Mouse (Mus musculus): ENCODE results near the gene Gp6.
"Not testable (repeated sequence)": the region's sequence is repeated elsewhere in the genome, so short reads cannot be mapped to it uniquely, and the experiment has no call there.

Gene Gp6

DNA sequence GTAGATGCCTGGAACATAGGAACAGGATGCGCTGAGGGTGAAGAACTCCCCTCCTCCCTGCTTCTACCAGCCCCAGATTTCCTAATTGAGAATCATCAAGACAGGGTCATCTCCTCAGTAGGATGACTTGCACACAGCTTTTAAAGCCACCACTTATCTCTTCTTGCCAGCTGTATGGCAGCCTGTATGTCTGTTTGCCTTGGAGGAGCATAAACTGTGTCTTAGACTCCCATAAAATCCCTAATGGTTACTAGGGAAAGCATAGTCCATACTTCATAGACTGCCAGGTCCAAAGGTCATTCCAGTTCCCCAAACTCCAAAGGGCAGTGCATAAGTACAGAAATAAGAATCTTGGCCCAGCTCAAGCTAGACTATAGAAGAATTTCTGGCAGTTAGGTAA is at the start of gene Gp6:
TSS of gene Gp6 (minus strand) at position 15 of the 400 bp plus-strand sequence.
- no peak for DNase-seq

DNA sequence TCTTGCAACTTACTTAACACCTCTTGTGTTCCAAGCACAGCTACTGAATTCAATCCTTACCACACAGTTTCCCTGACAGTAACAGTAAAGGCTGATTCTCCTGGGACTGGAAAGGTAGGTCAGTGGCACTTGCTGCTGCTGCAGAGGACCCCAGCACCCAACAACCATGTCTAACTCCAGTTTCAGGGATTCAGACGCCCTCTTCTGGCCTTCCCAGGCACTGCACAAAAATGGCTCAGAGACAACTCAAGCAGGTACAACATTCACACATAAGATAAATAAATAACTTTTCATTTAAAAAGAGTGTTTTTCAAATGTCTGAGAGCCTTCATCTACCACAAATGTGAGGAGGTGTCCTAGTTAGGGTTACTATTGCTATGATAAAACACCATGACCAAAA is 49.6 kb upstream of the Gp6 start:
- DNase-seq: no peak

DNA sequence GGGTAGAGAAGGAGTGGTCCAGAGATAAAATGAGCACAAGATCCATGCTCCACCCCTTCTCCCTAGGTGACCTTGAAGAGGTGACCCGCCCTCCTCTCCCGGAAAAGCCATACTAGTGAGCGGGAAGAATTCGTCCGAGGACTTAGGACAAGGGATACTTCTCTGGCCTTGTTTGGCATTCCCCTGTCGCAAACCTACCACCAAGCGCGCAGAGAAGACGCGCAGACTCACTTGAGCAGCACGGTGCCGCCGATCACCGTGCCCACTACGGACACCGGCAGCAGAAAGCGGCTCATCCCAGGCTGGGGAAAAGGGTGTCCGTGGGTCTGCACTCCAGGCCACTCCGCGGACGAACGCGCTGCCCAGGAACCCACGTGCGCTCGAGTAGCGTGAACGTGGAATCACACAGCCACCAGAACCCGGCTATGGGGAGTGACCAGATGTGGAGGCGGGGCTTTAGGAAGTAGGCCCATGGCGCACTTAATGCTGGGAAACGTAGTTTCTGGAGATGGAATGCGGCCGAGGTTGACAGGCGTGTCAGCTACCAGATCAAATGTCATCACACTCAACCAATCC is 47.8 kb upstream of the Gp6 start, which contains the start of gene Rdh13:
TSS of gene Rdh13 (minus strand) at position 434 of the 576 bp plus-strand sequence.
- peak; percentile 89 for DNase-seq

DNA sequence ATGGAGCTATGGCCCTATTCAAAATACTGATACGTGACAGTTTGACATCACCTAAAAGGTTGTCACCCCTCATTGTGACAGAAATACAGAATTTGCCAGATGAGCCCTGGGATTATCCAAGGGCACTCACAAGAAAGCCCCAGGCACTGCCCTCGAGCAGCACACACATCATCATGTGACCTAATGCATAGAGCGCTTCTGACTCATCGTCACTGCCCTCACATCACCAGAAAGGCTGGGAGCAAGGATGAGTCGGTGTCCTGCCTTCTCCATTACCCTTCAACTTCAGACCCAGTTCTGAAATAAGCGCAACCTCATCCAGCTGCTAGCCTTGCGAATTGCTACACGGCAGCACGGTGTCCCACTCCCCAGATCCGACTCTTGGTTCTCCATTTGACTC is 43.0 kb upstream of the Gp6 start:
- DNase-seq: no peak

DNA sequence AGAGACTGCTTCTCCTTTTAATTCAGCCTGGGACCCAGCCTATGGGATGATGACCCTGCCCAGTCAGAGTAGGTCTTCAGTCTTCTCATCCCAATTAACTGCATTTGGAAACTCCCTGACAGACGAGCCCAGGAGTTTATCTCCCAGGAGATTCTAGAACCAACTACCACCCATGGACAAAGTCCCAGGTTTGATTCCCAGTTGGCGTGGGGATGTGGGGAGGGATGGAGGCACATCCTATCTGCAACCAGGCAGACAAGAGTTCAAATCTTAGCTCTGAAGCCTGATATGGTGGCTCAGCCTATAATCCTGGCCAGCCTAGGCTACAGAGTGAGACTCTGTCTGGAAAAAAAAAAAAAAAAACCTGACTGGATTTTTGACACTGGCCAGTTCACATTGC is 40.2 kb upstream of the Gp6 start:
- no peak for DNase-seq

DNA sequence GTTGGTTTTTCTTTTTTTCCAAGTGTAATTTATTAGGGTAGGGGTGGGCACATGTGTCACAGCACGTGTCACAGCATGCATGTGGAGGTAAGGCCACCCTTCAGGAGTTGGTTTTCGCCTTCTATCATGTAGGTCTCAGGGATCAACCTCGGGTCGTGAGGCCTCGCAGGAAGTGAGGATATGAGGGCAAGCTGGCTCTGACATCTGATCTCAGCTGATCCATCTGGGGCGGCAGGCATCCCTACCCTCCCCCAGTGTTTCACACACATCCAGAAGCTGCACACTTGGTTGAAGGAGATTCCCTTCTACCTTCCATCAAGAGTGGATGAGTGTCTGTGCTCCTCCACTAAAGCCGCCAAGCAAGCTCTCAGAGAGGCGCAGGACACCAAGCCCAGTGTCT is 34.5 kb upstream of the Gp6 start:
- no peak for DNase-seq

DNA sequence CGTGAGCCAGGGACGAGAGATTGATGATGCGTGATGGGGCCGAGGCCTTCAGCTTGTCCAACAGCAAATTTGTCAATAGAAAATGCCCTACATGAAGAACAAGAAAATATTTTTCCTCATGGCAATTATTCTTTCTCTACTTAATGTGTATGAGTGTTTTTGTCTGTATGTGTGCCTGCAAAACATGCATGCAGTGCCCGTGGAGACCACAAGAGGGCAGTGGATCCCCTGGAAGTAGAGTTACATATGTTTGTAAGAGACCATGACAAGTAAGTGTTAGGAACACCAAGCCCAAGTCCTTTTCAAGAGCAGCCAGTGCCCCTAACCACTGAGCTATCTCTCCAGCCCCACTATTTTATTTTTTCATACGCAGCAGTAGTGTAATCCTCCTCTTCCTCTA is 34.0 kb upstream of the Gp6 start:
- peak; percentile 86 for DNase-seq

DNA sequence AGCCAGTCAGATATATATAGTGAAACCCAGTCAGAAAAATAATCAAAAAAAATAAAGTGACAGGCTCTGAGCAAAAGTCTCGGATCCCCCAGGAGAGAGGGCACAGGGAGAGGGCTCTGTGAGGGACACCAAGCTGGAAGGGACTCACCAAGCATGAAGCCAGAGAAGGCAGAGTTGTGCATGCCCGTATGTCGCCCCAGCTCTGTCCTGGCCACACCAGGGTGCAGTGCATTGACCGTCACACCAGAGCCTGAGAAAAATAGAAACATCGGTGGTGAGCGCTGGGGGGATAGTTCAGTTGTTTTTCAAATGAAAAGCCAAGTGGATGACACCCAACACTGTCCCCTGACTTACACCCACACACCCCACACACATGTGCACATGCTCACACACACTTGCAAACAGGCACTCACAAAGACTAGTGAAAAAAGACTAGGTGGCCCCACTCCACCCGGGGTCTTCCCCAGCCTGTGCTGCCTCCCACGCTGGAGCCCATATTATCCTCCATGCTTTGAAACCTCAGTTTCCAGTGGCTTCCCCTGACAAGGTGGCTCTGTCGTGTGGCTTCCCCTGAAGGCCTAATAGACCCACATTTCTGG is 32.8 kb upstream of the Gp6 start:
- no peak for DNase-seq

DNA sequence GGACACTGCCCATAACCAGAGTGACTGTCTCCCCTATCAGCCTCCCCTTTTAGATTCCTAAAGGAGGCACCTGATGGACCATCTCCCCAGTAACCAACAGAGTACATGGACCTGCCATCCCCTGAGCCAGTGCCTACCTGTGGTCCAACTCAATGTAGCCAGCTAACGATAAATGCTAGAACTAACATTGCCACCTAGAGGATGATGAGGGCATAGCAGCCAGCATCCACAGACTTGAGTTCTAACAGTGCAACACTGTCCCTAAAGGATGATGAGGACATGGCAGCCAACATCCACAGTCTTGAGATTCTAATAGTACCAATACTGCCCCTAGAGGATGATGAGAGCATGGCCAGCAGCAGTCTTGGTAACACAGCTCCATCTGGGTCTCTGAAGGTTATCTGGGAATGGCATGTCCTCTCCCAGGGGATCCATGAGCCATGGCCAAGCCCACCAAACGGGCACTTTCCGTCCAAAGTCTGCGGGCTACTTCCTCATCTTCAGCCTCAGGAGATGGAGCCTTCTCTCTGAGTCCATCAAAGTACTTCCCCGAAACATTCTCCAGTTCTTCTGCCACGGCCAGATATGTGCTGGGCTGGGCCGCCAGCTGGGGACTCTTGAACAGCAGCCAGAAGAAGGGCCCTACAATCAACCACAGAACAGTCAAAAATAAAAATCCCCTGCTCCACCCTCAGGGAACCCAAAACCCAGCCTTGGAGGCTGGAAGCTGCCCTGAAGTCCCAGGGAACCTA is 29.8 kb upstream of the Gp6 start:
- peak; percentile 90 for DNase-seq

DNA sequence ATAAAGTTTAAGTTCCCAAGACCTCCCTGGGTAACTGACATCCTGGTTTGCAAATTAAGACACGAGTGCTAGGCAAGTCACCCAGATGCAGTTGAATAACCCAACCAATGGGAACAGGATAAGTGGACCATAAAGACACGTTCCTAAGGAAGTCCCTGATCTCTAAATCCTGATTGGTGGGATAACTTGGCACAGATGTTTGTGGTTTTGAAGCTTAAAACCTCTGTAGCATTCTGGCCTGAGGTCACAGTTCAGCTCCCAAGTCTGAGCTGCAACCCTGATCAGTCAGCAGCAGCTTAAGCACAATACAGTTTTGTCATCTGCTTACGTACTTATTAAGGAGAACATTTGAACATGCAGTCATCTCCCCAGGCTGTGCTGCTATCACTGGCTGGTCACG is 22.7 kb upstream of the Gp6 start:
- DNase-seq: no peak

DNA sequence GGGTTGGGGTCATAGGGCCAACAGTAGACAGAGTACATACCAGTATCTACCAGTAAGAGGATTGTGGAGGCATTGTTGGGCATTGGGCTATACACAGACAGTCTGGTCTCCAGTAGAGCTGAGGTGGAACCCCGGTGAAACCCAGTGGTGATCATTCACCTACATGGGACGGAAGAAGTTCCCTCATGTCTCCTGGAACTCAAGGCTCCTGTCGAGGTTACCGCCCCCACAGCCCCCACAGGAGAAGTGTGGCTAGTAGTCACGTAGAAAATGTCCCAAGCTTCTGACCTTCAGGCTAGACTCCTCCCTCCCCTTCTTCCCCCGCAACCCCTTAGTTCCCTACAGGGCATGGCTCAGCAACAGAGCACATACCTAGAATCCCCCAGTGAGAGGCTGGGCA is 22.1 kb upstream of the Gp6 start:
- no peak for DNase-seq

DNA sequence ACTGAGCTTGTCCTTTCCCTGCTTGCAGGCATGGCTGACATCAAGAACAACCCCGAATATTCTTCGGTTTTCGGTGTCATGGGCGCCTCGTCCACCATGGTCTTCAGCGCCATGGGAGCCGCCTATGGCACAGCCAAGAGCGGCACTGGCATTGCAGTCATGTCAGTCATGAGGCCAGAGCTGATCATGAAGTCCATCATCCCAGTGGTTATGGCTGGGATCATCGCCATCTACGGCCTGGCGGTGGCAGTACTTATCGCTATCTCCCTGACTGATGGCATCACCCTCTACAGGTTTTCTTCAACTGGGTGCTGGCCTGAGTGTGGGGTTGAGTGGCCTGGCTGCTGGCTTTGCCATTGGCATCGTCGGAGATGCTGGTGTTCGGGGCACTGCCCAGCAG is 14.9 kb upstream of the Gp6 start:
- not testable (repeated sequence) for DNase-seq

DNA sequence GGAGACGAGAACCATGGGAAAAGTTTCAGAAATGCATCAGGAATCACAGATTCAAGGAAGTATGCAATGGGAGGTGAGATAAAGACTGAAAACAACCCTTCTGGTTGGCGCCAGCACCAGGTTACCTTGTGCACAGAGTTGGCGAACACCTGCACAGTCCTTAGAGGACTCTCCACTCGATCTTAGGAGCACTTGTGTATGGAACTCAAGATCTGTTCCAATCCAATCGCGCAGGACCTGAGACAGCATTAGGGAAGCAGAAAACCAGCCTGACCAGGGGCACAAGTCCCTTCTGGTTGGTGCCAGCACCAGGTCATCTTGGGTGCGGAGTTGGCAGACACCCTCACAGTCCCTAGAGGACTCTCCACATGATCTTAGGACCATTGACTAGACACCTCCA is 24.0 kb downstream of the Gp6 start:
- DNase-seq: no peak

DNA sequence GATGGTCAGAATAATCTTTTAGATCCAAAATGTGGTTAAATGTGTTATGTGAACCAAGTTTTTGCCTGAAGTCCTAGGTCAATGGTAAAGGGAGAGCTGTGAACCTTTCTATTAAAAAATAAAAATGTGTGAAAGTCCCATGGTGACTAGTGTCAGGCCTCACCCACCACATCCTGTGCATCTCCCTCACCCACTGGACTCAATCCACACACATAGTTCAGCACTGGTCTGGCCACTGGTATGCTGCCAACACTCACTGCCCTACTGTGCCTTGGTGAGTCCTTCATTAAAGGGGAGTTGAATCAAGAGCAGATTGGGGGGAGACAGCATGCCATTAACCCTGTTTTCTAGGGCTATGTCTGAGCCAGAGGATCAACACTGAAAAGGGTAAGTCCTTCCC is 60.0 kb downstream of the Gp6 start, which contains the start of gene Ncr1:
TSS of gene Ncr1 (plus strand) at position 216 of the 400 bp plus-strand sequence.
- no peak for DNase-seq

DNA sequence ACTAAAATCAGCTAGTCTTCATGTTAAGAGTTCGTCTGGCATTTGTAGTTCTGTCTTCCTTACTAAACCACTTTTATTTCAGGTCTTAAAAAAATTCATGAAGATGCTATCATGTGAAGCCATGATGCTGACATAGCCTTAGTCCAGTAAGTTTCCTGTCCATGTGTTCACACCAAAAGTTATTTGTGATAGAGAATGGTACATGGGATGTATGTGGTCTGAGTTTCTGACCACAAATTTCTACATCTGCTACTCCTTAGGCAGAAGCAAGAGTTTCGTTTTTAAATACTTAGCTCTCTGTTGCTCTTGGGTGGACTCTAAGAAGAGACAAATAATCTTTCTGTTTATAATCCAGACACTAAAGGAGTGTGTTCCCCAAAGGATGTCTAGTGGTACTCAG is 74.2 kb downstream of the Gp6 start:
- DNase-seq: no peak

Data from kidney, adult 18-20 months (tissue).